Mouse (Mus musculus): ENCODE results near the gene Gpr101. TPM values are rescaled to one million over a fixed set of nuclear protein-coding genes. Genes with fewer than 3 reads are reported as not detected.

Gene Gpr101
- polyA plus RNA-seq (2014; fragmentation: Illumina TruSeq; extraction: RNeasy Lipid Tissue Mini Kit (QIAGEN cat#74804); ENCODE audit: low read depth, low replicate concordance) = not detected

DNA sequence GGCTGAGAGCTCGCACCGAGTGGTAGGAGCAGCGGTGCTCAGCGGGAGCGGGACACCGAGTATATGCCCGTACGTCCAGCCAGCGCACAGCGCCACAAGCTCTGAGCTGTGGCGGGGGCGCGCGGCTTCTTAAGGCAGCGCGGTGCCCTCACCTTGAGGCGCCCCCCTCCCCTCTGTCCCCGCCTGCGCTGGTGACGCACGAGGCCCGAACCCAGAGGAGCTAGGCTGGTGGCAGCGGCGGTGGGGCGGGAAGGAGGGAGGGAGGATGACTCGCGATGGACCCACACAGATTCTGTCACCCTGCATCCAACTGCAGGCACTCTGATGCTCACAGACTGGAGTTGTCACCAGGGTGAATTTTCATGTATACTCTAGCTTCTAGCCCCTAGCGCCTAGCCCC, at the start of gene Gpr101:
TSS of gene Gpr101 (minus strand) at position 124 of the 400 bp plus-strand sequence.

Other genes with a start within 250 kb of the Gpr101 start
- 120 TPM for gene Arhgef6, start 165.0 kb downstream of the Gpr101 start, polyA plus RNA-seq (2014; fragmentation: Illumina TruSeq; extraction: RNeasy Lipid Tissue Mini Kit (QIAGEN cat#74804); ENCODE audit: low read depth, low replicate concordance)
- gene Rbmx, start 110.7 kb downstream of the Gpr101 start, polyA plus RNA-seq (2014; fragmentation: Illumina TruSeq; extraction: RNeasy Lipid Tissue Mini Kit (QIAGEN cat#74804); ENCODE audit: low read depth, low replicate concordance) = 12.5 TPM
- gene Gm364, start 94.6 kb downstream of the Gpr101 start, polyA plus RNA-seq (2014; fragmentation: Illumina TruSeq; extraction: RNeasy Lipid Tissue Mini Kit (QIAGEN cat#74804); ENCODE audit: low read depth, low replicate concordance) = 85.0 TPM

All from testis, adult 10 weeks (tissue).